Mouse (Mus musculus): ENCODE measurements around the gene Siah3. TPM values are rescaled to one million over a fixed set of nuclear protein-coding genes. Genes with fewer than 3 reads are reported as not detected.

The Siah3 gene
- not detected in 2 replicates for total RNA-seq (2012; rRNA removed)

DNA sequence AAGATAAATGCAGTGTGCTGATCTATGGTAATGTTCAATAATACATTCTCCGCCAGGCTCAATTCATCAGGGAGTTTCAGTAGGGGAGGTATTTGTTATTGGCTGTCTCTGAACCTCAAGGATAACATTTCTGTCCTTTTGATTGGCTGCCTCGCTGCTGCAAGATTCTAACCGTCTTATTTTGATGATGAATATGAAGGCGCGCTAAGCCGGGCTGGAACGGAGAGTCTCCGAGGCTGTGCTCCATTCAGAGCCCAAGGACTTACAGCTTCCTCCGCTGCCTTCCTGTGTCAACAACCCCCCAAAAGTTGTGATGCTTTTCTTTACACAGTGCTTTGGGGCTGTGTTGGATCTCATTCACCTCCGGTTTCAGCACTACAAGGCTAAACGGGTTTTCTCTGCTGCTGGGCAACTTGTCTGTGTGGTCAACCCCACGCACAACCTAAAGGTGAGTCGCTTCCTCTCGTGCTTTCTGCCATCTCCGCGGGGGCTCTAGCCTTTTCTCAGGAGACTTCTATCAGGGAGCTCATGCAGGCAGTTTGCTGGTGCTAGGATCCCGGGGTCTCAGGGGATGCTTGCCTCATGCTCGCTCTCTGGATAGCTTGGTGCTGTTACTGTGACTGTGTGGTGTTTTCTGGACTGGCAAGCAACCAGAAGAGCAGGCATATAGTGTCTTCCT, at the start of gene Siah3:
Gene Siah3 (plus strand): TSS at position 240 of the 679 bp plus-strand sequence.
- Histone ChIP-seq H3K9ac (ENCODE audit: insufficient read depth, low read depth, low read length, poor library complexity, severe bottlenecking) (no peak within 1 kb of the TSS), H3K36me3 (ENCODE audit: control insufficient read depth, insufficient read depth, low read length, poor library complexity, severe bottlenecking) (no peaks in the 10 kb centered on the region), H3K9me3 (ENCODE audit: control insufficient read depth, insufficient read depth, low read depth, low read length) (no peaks in the 10 kb centered on the region), H3K27ac (ENCODE audit: insufficient read depth, low read depth, low read length, poor library complexity, severe bottlenecking) (no peak within 1 kb of the TSS), H3K4me3 (ENCODE audit: insufficient read depth in 1 of 2, low read depth in 1 of 2, low read length in 2 of 2, poor library complexity in 1 of 2, severe bottlenecking in 1 of 2) (no peak within 1 kb of the TSS), H3K4me1 (ENCODE audit: control insufficient read depth in 2 of 2, insufficient read depth in 2 of 2, low read length in 2 of 2, poor library complexity in 1 of 2) (no peaks in the 10 kb centered on the region)
- in situ Hi-C loops (cut with MboI; ENCODE audit: low sequenced_read_pairs in 2 of 2, unreplicated experiment in 2 of 2): no loop called here
- DNase-seq (ENCODE audit: low read depth, low spot score): no peak
- TF ChIP-seq ZC3H11A (IDR thresholded peaks at IDR 0.05; ENCODE audit: borderline replicate concordance, low read depth, low read length): no peak

DNA sequence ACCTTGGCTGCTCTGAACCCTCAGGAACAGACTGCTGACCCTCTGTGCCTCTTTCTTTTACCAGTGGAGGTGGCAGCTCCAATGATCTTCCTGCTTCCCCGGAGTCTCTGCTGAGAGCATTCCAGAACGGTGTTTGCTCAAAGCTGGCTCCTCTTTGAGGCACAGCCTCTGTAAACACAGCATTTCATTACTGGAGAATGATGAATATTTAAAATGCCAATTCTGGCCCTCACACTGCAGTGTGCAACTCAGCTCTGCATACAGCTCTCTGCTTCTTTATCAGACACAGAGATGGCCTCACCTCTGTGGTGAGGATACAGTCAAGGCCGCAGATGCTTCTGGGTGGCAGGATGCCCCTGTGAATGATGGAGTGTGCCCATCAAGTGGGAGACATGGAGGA, 46.0 kb upstream of the Siah3 start:
- no peaks in the 10 kb centered on the region for H3K36me3 ChIP-seq (ENCODE audit: control insufficient read depth, insufficient read depth, low read length, poor library complexity, severe bottlenecking)
- DNase-seq (ENCODE audit: low read depth, low spot score): no peak
- no peaks in the 10 kb centered on the region for H3K4me1 ChIP-seq (ENCODE audit: control insufficient read depth in 2 of 2, insufficient read depth in 2 of 2, low read length in 2 of 2, poor library complexity in 1 of 2)
- TF ChIP-seq CHD2 (IDR thresholded peaks at IDR 0.05; ENCODE audit: low read depth, low read length): no peak
- no peak for TF ChIP-seq HCFC1 (IDR thresholded peaks at IDR 0.05; ENCODE audit: borderline replicate concordance, insufficient read depth, low read length)
- TF ChIP-seq ZC3H11A (IDR thresholded peaks at IDR 0.05; ENCODE audit: borderline replicate concordance, low read depth, low read length): no peak
- TF ChIP-seq MAFK (IDR thresholded peaks at IDR 0.05; ENCODE audit: insufficient read depth, low read depth, low read length): no peak
- TF ChIP-seq ZNF384 (IDR thresholded peaks at IDR 0.05; ENCODE audit: low read depth, low read length): no peak
- H3K9me3 ChIP-seq (ENCODE audit: control insufficient read depth, insufficient read depth, low read depth, low read length): no peaks in the 10 kb centered on the region
- in situ Hi-C loops (cut with MboI; ENCODE audit: low sequenced_read_pairs in 2 of 2, unreplicated experiment in 2 of 2): no loop called here
- H3K27ac ChIP-seq (ENCODE audit: insufficient read depth, low read depth, low read length, poor library complexity, severe bottlenecking): no peak overlapping the region
- no peak overlapping the region for H3K9ac ChIP-seq (ENCODE audit: insufficient read depth, low read depth, low read length, poor library complexity, severe bottlenecking)
- H3K4me3 ChIP-seq (ENCODE audit: insufficient read depth in 1 of 2, low read depth in 1 of 2, low read length in 2 of 2, poor library complexity in 1 of 2, severe bottlenecking in 1 of 2): no peak overlapping the region

DNA sequence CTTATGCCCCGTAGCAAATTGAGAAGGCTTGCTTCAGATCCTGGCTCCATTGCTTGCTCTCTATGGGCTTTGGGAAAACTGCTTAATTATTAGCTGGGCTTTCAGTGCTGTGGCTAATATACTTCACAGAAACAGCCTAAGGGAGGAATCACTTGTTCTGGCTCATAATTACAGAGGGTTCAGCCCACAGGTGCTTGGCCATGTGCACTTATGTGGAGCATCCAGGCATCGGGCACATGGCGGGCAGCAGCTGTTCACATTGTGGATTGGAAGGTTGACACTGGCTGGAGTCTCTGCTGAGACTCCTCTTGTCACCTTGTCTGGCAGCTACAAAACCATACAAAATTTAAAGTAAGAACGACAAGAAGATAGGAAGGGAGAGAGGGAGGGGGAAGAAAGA, 45.4 kb upstream of the Siah3 start:
- no peak overlapping the region for H3K27ac ChIP-seq (ENCODE audit: insufficient read depth, low read depth, low read length, poor library complexity, severe bottlenecking)
- no peaks in the 10 kb centered on the region for H3K36me3 ChIP-seq (ENCODE audit: control insufficient read depth, insufficient read depth, low read length, poor library complexity, severe bottlenecking)
- no peak overlapping the region for H3K4me3 ChIP-seq (ENCODE audit: insufficient read depth in 1 of 2, low read depth in 1 of 2, low read length in 2 of 2, poor library complexity in 1 of 2, severe bottlenecking in 1 of 2)
- H3K4me1 ChIP-seq (ENCODE audit: control insufficient read depth in 2 of 2, insufficient read depth in 2 of 2, low read length in 2 of 2, poor library complexity in 1 of 2): 0 out of 4 replicates have a peak, but pooled peaks cover 0 to 2% of the 10 kb centered on the region in 2 experiments
- in situ Hi-C loops (cut with MboI; ENCODE audit: low sequenced_read_pairs in 2 of 2, unreplicated experiment in 2 of 2): no loop called here
- no peaks in the 10 kb centered on the region for H3K9me3 ChIP-seq (ENCODE audit: control insufficient read depth, insufficient read depth, low read depth, low read length)
- TF ChIP-seq CHD2 (IDR thresholded peaks at IDR 0.05; ENCODE audit: low read depth, low read length) (no peak), ZC3H11A (IDR thresholded peaks at IDR 0.05; ENCODE audit: borderline replicate concordance, low read depth, low read length) (no peak), HCFC1 (IDR thresholded peaks at IDR 0.05; ENCODE audit: borderline replicate concordance, insufficient read depth, low read length) (no peak), MAFK (IDR thresholded peaks at IDR 0.05; ENCODE audit: insufficient read depth, low read depth, low read length) (no peak), ZNF384 (IDR thresholded peaks at IDR 0.05; ENCODE audit: low read depth, low read length) (no peak)
- H3K9ac ChIP-seq (ENCODE audit: insufficient read depth, low read depth, low read length, poor library complexity, severe bottlenecking): no peak overlapping the region
- no peak for DNase-seq (ENCODE audit: low read depth, low spot score)

DNA sequence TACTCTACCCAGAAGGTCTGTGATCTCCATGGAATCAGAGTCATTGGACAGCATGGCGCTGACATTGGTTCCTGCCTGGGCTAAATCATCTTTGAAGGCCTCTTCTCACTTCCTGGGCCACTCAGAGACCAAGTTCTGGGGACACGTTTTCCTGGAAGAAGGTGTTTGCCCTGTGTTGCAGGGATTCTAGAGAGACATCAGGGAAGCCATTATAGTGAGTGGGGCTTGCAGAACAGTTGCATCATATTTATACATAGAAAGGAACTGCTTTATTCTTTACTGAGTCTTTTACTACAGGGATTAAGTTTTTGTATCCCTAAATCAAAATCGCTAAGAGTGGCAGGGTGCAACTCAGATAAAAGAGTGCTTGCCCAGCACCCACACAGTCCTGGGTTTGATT, 37.1 kb upstream of the Siah3 start:
- in situ Hi-C loops (cut with MboI; ENCODE audit: low sequenced_read_pairs in 2 of 2, unreplicated experiment in 2 of 2): no loop called here
- H3K9me3 ChIP-seq (ENCODE audit: control insufficient read depth, insufficient read depth, low read depth, low read length): 0 out of 2 replicates have a peak, but pooled peaks cover 1% of the 10 kb centered on the region
- H3K27ac ChIP-seq (ENCODE audit: insufficient read depth, low read depth, low read length, poor library complexity, severe bottlenecking): no peak overlapping the region
- 0 out of 4 replicates have a peak, but pooled peaks cover 0 to 2% of the 10 kb centered on the region in 2 experiments for H3K4me1 ChIP-seq (ENCODE audit: control insufficient read depth in 2 of 2, insufficient read depth in 2 of 2, low read length in 2 of 2, poor library complexity in 1 of 2)
- TF ChIP-seq CHD2 (IDR thresholded peaks at IDR 0.05; ENCODE audit: low read depth, low read length): no peak
- no peak for TF ChIP-seq ZC3H11A (IDR thresholded peaks at IDR 0.05; ENCODE audit: borderline replicate concordance, low read depth, low read length)
- no peak for TF ChIP-seq MAFK (IDR thresholded peaks at IDR 0.05; ENCODE audit: insufficient read depth, low read depth, low read length)
- TF ChIP-seq HCFC1 (IDR thresholded peaks at IDR 0.05; ENCODE audit: borderline replicate concordance, insufficient read depth, low read length): no peak
- TF ChIP-seq ZNF384 (IDR thresholded peaks at IDR 0.05; ENCODE audit: low read depth, low read length): no peak
- H3K4me3 ChIP-seq (ENCODE audit: insufficient read depth in 1 of 2, low read depth in 1 of 2, low read length in 2 of 2, poor library complexity in 1 of 2, severe bottlenecking in 1 of 2): no peak overlapping the region
- H3K36me3 ChIP-seq (ENCODE audit: control insufficient read depth, insufficient read depth, low read length, poor library complexity, severe bottlenecking): no peaks in the 10 kb centered on the region
- H3K9ac ChIP-seq (ENCODE audit: insufficient read depth, low read depth, low read length, poor library complexity, severe bottlenecking): no peak overlapping the region
- no peak for DNase-seq (ENCODE audit: low read depth, low spot score)

All from ES-E14 (cell line).